Mouse (Mus musculus) lung, postnatal 0 days (tissue): ENCODE results near the gene Tepsin.

Source experiments
- CTCF ChIP-seq: IDR thresholded peaks from 2 replicates; pipeline ENCODE4 v1.5.1; 2016; ENCODE audit warnings: antibody characterized with exemption, mild to moderate bottlenecking
- EP300 ChIP-seq: IDR thresholded peaks from 2 replicates; pipeline ENCODE4 v1.6.1; 2016; ENCODE audit warnings: antibody characterized with exemption, mild to moderate bottlenecking, control low read depth

DNA sequence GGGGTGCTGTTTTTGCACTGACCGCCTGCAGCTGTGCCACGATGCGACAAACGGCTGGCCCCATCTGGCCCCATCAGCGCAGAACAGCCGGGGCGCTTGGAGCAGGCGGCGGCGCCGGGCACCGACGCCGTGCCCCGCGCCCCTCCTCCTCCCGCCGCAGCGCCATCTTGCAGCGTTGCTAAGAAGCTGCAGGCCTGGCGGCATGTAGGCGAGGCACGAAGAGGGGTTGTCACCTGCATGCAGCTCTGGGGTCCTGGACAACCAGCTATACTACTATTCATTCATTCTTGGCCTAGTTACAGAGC, 50.3 kb downstream of the Tepsin start:
- TF ChIP-seq CTCF, result peak; percentile 41
- TF ChIP-seq EP300, result no peak
